ENCODE assay signal across 28 mouse cellular contexts in genomic region chr3:58977413-58977812, GRCm38 (mm10). TPM values are rescaled to one million over a fixed set of nuclear protein-coding genes. Genes with fewer than 3 reads are reported as not detected.
"Had no signal": no experiment of that assay in that cellular context is flagged by ENCODE, and none has a peak within 500 bp of the region (broad histone marks: within the 10 kb centered on the region; RNA-seq: fewer than 3 reads in every experiment).

No protein-coding gene starts in this region.

- H3K9me3 ChIP-seq: embryonic facial prominence, embryonic 12.5 days; embryonic facial prominence, embryonic 13.5 days; embryonic facial prominence, embryonic 15.5 days; forebrain, embryonic 10.5 days; forebrain, embryonic 12.5 days; forebrain, embryonic 13.5 days; forebrain, embryonic 15.5 days had no signal

- H3K27ac ChIP-seq: embryonic facial prominence, embryonic 10.5 days; embryonic facial prominence, embryonic 12.5 days; embryonic facial prominence, embryonic 13.5 days; embryonic facial prominence, embryonic 15.5 days; forebrain, embryonic 10.5 days; forebrain, embryonic 12.5 days; forebrain, embryonic 13.5 days; forebrain, embryonic 15.5 days; gastrocnemius, adult 2 months; heart, adult 2 months had no signal

- ATAC-seq: forebrain, embryonic 13.5 days; forebrain, embryonic 14.5 days; forebrain, embryonic 15.5 days; forebrain, embryonic 16.5 days; forebrain, postnatal 0 days had no signal

- H3K36me3 ChIP-seq: embryonic facial prominence, embryonic 10.5 days; embryonic facial prominence, embryonic 12.5 days; embryonic facial prominence, embryonic 13.5 days; embryonic facial prominence, embryonic 15.5 days; forebrain, embryonic 10.5 days; forebrain, embryonic 12.5 days; forebrain, embryonic 15.5 days had no signal

- H3K9ac ChIP-seq: embryonic facial prominence, embryonic 12.5 days; embryonic facial prominence, embryonic 13.5 days; embryonic facial prominence, embryonic 15.5 days; forebrain, embryonic 12.5 days; forebrain, embryonic 13.5 days; forebrain, embryonic 15.5 days; forebrain, postnatal 0 days had no signal

- H3K4me2 ChIP-seq: embryonic facial prominence, embryonic 12.5 days; embryonic facial prominence, embryonic 13.5 days; embryonic facial prominence, embryonic 15.5 days; forebrain, embryonic 12.5 days; forebrain, embryonic 13.5 days; forebrain, embryonic 15.5 days had no signal

- DNase-seq: cerebellum, adult 8-10 months; cerebellum, adult 9-10 months; cerebellum, adult 9-11 months; cerebellum, postnatal 10 days; cerebellum, postnatal 14 days; cerebellum, postnatal 25 days; cerebellum, postnatal 36 days; embryo, embryonic 11 days; forebrain, postnatal 0 days; gastrocnemius, adult 2 months; gastrocnemius, postnatal 10 days; gastrocnemius, postnatal 14 days; gastrocnemius, postnatal 25 days; gastrocnemius, postnatal 36 days; heart, adult 11 months; heart, adult 18-20 months; heart, adult 2 months had no signal

- H3K4me1 ChIP-seq: embryonic facial prominence, embryonic 10.5 days; embryonic facial prominence, embryonic 12.5 days; embryonic facial prominence, embryonic 13.5 days; embryonic facial prominence, embryonic 15.5 days; forebrain, embryonic 10.5 days; forebrain, embryonic 12.5 days; forebrain, embryonic 13.5 days; forebrain, embryonic 15.5 days had no signal

- H3K4me3 ChIP-seq: embryonic facial prominence, embryonic 10.5 days; embryonic facial prominence, embryonic 12.5 days; embryonic facial prominence, embryonic 13.5 days; embryonic facial prominence, embryonic 15.5 days; erythroblast, embryonic 14.5 days; forebrain, embryonic 10.5 days; forebrain, embryonic 12.5 days; forebrain, embryonic 13.5 days; forebrain, embryonic 15.5 days; gastrocnemius, adult 2 months; heart, adult 2 months had no signal

- H3K27me3 ChIP-seq: embryonic facial prominence, embryonic 12.5 days; embryonic facial prominence, embryonic 13.5 days; embryonic facial prominence, embryonic 15.5 days; forebrain, embryonic 12.5 days; forebrain, embryonic 13.5 days; forebrain, embryonic 15.5 days had no signal

RNA-seq across cellular contexts. Expression of gene Med12l, which starts 28.2 kb away (rescaled TPM):
- polyA plus RNA-seq: erythroblast, embryonic 14.5 days had no signal
